Mouse (Mus musculus): ENCODE measurements around the gene Ifnar1. TPM values are rescaled to one million over a fixed set of nuclear protein-coding genes. Genes with fewer than 3 reads are reported as not detected.

Gene Ifnar1
- total RNA-seq (2023), result 175 TPM

DNA sequence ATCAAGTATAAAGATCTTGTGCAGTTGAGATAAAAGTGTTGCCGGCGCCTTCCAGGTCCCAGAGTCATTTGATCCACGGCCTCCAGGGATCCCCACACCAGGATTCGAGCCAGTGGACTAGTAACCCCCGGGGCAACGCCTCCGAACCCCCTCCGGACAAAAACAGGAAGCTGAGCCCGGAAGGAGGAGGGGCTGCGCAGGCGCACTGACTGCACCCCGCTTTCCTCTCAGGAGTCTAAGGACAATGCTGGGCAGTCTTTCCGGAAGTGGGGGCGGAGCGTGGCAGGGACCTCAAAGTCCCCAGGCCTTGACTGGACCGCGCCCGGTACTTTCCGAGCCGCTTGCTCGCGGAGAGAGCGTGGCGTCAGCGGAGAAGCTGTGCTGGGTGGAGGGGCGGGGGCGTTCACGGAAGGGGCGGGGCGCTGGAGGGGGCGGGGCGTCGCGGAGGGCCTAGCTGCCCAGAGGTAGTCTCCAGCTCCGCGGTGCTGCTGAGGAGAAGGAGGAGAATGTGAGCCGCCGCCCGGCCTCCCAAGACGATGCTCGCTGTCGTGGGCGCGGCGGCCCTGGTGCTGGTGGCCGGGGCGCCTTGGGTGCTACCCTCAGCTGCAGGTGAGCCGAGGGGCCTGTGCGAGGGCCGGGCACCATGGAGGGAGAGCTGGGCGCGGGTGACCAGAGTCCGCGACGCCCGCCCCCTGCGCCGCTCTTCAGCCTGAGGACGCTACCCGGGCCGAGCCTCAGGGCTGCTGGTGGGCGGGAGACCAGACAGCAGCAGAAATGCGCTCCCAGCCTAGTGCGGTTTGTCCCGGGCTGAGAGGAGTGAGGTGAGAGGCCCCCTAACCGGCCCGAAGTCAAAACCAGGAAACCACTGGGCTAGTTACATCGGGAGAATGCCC, at the start of gene Ifnar1:
Gene Ifnar1, plus strand, starts transcription at position 431 of the 893 bp plus-strand sequence.

DNA sequence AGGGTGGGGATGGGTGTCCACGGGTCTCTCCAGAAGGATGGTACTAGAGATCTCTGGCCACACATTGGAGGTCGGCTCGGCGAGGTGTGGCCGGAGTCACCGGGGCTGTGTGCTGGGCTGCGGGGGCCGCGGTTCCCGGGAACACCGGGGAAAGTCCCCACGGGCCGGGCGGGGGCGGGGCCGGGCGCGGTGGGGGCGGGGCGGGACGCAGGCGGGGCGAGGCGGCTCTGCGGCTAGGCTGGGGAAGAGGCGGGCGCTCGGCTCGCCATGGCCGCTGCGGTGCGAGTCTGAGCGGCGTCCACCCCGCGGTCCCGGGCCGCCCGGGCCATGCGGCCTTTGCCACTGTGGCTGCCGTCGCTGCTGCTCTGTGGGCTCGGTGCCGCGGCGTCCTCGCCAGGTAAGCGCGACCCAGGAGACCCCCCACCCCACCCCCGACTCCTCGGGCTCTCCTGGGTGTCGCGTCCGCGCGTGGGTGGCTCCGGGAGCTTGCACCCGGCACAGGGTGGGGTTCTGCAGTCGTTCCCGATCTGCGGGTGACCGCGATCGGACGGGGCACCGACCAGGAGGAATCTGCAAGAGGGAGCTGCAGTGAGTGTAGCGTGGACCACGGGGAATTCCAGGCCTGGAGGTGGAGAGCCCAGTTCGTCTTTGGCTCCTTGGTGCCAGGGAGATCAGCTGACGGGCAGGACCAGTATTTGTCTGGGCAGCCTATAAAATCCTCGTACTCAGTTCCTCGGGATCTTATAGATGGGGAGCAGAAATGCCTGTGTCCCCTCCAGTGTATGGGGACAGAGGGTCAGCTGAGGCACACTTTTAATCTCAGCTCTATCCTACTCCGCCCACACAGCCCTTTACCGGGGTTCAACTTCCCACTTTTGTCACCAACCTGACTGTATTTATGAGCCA, 62.1 kb downstream of the Ifnar1 start, which contains the start of gene Ifngr2:
Gene Ifngr2, plus strand, starts transcription at position 237 of the 906 bp plus-strand sequence.

Other genes starting within 250 kb of the Ifnar1 start
- gene Olig1, start 215.5 kb upstream of the Ifnar1 start, total RNA-seq (2023), result not detected
- 58.4 TPM for gene Ifnar2, start 112.5 kb upstream of the Ifnar1 start, total RNA-seq (2023)
- 1.6 TPM for gene Gm21970, start 93.5 kb upstream of the Ifnar1 start, total RNA-seq (2023)
- gene Il10rb, start 79.1 kb upstream of the Ifnar1 start, total RNA-seq (2023), result 50.6 TPM
- gene Ifngr2, start 61.8 kb downstream of the Ifnar1 start, total RNA-seq (2023), result 135 TPM
- 21.4 TPM for gene Tmem50b, start 112.6 kb downstream of the Ifnar1 start, total RNA-seq (2023)
- 1.4 TPM for gene Dnajc28, start 133.8 kb downstream of the Ifnar1 start, total RNA-seq (2023)
- gene Gart, start 161.7 kb downstream of the Ifnar1 start, total RNA-seq (2023), result 91.0 TPM
- 464 TPM for gene Son, start 162.3 kb downstream of the Ifnar1 start, total RNA-seq (2023)
- gene Donson, start 203.5 kb downstream of the Ifnar1 start, total RNA-seq (2023), result 176 TPM
- gene Cryzl1, start 243.7 kb downstream of the Ifnar1 start, total RNA-seq (2023), result 19.6 TPM
- gene Itsn1, start 244.0 kb downstream of the Ifnar1 start, total RNA-seq (2023), result 7.7 TPM